17 mouse cellular contexts compared by ENCODE assay signal in the genomic region with DNA sequence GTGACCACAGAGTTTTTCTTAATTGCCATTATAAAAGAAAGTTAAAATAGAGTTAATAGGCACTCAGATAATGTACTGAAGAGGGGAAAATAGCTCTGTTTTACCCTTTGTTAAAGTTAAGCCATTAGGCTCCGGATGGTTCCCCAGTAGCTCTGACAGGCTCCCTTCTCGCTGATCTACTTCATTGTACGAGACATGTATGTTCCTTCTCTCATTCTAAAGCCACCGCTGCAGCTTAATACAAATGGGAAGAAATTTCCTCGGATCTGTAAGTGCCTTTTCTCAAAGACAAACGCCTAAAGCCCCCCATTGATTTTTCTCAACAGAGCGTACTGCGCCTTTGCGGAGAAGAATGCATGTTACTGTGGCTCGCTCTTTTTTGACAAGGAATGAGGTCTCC.
DNase-seq lines count a peak whose midpoint lies in the region; ATAC-seq lines count a peak whose summit lies in the region.
"Had no signal": no experiment of that assay in that cellular context is flagged by ENCODE, and none has a peak within 500 bp of the region (broad histone marks: within the 10 kb centered on the region; RNA-seq: fewer than 3 reads in every experiment).

No protein-coding gene starts in this region.

- H3K27ac ChIP-seq in forebrain, embryonic 12.5 days: 0 out of 2 replicates have a peak overlapping the region, but pooled peaks have one; percentile 14
- H3K27ac ChIP-seq in forebrain, embryonic 15.5 days (replicated peaks): no peak overlapping the region
- no peak overlapping the region for H3K27ac ChIP-seq in forebrain, embryonic 13.5 days
- H3K27ac ChIP-seq in hindbrain, embryonic 15.5 days (replicated peaks): no peak overlapping the region
- no peak overlapping the region for H3K27ac ChIP-seq in midbrain, embryonic 16.5 days (ENCODE audit: low read length)
- H3K27ac ChIP-seq: embryonic facial prominence, embryonic 13.5 days; liver, embryonic 15.5 days; macrophage; neural tube, embryonic 12.5 days had no signal

- no peaks in the 10 kb centered on the region; the same call in 1 of the 2 replicates for H3K27me3 ChIP-seq in forebrain, embryonic 12.5 days
- no peaks in the 10 kb centered on the region for H3K27me3 ChIP-seq in forebrain, embryonic 15.5 days
- H3K27me3 ChIP-seq in forebrain, embryonic 13.5 days: no peaks in the 10 kb centered on the region
- no peaks in the 10 kb centered on the region for H3K27me3 ChIP-seq in hindbrain, embryonic 15.5 days
- H3K27me3 ChIP-seq in midbrain, embryonic 16.5 days (ENCODE audit: control insufficient read depth, insufficient read depth, low read depth, low read length): no peaks in the 10 kb centered on the region
- H3K27me3 ChIP-seq: embryonic facial prominence, embryonic 13.5 days; liver, embryonic 15.5 days; neural tube, embryonic 12.5 days had no signal

- no peak for DNase-seq in frontal cortex, postnatal 36 days (ENCODE audit: low spot score in 2 of 2)
- DNase-seq in right cerebral cortex, postnatal 25 days: no peak
- DNase-seq: adrenal gland, postnatal 36 days; cerebellum, adult 18-20 months; gastrocnemius, postnatal 36 days; kidney, adult 11 months; right cerebral cortex, postnatal 14 days; thymus, postnatal 36 days had no signal

- no peak overlapping the region for H3K4me3 ChIP-seq in forebrain, embryonic 12.5 days (replicated peaks)
- no peak overlapping the region for H3K4me3 ChIP-seq in forebrain, embryonic 15.5 days
- H3K4me3 ChIP-seq in forebrain, embryonic 13.5 days: no peak overlapping the region
- H3K4me3 ChIP-seq in hindbrain, embryonic 15.5 days: no peak overlapping the region
- no peak overlapping the region for H3K4me3 ChIP-seq in midbrain, embryonic 16.5 days (ENCODE audit: low read depth, low read length)
- H3K4me3 ChIP-seq: embryonic facial prominence, embryonic 13.5 days; liver, embryonic 15.5 days; neural tube, embryonic 12.5 days had no signal

- peaks cover 11% of the 10 kb centered on the region; the same call in 1 of the 2 replicates for H3K4me1 ChIP-seq in forebrain, embryonic 12.5 days
- H3K4me1 ChIP-seq in forebrain, embryonic 15.5 days: peaks cover 9% of the 10 kb centered on the region; the same call in 1 of the 2 replicates
- H3K4me1 ChIP-seq in forebrain, embryonic 13.5 days: peaks cover 14% of the 10 kb centered on the region
- H3K4me1 ChIP-seq in hindbrain, embryonic 15.5 days (replicated peaks): peaks cover 5% of the 10 kb centered on the region; the same call in 1 of the 2 replicates
- peaks cover 9% of the 10 kb centered on the region for H3K4me1 ChIP-seq in midbrain, embryonic 16.5 days (ENCODE audit: control insufficient read depth, insufficient read depth, low read length)
- H3K4me1 ChIP-seq: embryonic facial prominence, embryonic 13.5 days; liver, embryonic 15.5 days; neural tube, embryonic 12.5 days had no signal

- ATAC-seq in forebrain, embryonic 12.5 days (ENCODE audit: low FRiP score): peak; percentile 55; the same call in 1 of the 2 replicates
- no peak; the same call in 1 of the 2 replicates for ATAC-seq in forebrain, embryonic 15.5 days (replicated peaks)
- ATAC-seq in forebrain, embryonic 13.5 days: peak; percentile 53; the same call in 1 of the 2 replicates
- no peak for ATAC-seq in hindbrain, embryonic 15.5 days (ENCODE audit: low FRiP score, low read depth)
- no peak; the same call in 1 of the 2 replicates for ATAC-seq in midbrain, embryonic 16.5 days

- H3K9ac ChIP-seq in forebrain, embryonic 12.5 days: no peak overlapping the region
- H3K9ac ChIP-seq in forebrain, embryonic 15.5 days (replicated peaks): no peak overlapping the region
- no peak overlapping the region for H3K9ac ChIP-seq in forebrain, embryonic 13.5 days
- 0 out of 2 replicates have a peak overlapping the region, but pooled peaks have one; percentile 10 for H3K9ac ChIP-seq in hindbrain, embryonic 15.5 days
- H3K9ac ChIP-seq in midbrain, embryonic 16.5 days (ENCODE audit: low read depth, low read length): no peak overlapping the region
- H3K9ac ChIP-seq: embryonic facial prominence, embryonic 13.5 days; liver, embryonic 15.5 days; neural tube, embryonic 12.5 days had no signal

- 14% methylated on average over 10 of the region's 10 CpGs for whole genome bisulfite sequencing in forebrain, embryonic 12.5 days
- WGBS in forebrain, embryonic 15.5 days: 11% methylated on average over 10 of the region's 10 CpGs
- 8% methylated on average over 10 of the region's 10 CpGs for WGBS in forebrain, embryonic 13.5 days
- 18% methylated on average over 10 of the region's 10 CpGs for WGBS in hindbrain, embryonic 15.5 days
- 10% methylated on average over 10 of the region's 10 CpGs for WGBS in midbrain, embryonic 16.5 days

- H3K4me2 ChIP-seq in forebrain, embryonic 12.5 days: peak overlapping the region; percentile 8
- H3K4me2 ChIP-seq in forebrain, embryonic 15.5 days (replicated peaks): no peak overlapping the region
- peak overlapping the region; percentile 20 for H3K4me2 ChIP-seq in forebrain, embryonic 13.5 days
- peak overlapping the region; percentile 30 for H3K4me2 ChIP-seq in hindbrain, embryonic 15.5 days
- peak overlapping the region; percentile 16 for H3K4me2 ChIP-seq in midbrain, embryonic 16.5 days (ENCODE audit: low read length)
- H3K4me2 ChIP-seq: embryonic facial prominence, embryonic 13.5 days; liver, embryonic 15.5 days; neural tube, embryonic 12.5 days had no signal

- no peaks in the 10 kb centered on the region for H3K36me3 ChIP-seq in forebrain, embryonic 12.5 days (replicated peaks)
- H3K36me3 ChIP-seq in forebrain, embryonic 15.5 days: no peaks in the 10 kb centered on the region
- no peaks in the 10 kb centered on the region for H3K36me3 ChIP-seq in forebrain, embryonic 13.5 days (ENCODE audit: poor library complexity, severe bottlenecking)
- no peaks in the 10 kb centered on the region for H3K36me3 ChIP-seq in hindbrain, embryonic 15.5 days
- no peaks in the 10 kb centered on the region for H3K36me3 ChIP-seq in midbrain, embryonic 16.5 days (ENCODE audit: control insufficient read depth, insufficient read depth, low read length)
- H3K36me3 ChIP-seq: embryonic facial prominence, embryonic 13.5 days; liver, embryonic 15.5 days; neural tube, embryonic 12.5 days had no signal

- no peaks in the 10 kb centered on the region for H3K9me3 ChIP-seq in forebrain, embryonic 12.5 days
- H3K9me3 ChIP-seq in forebrain, embryonic 15.5 days: no peaks in the 10 kb centered on the region
- no peaks in the 10 kb centered on the region for H3K9me3 ChIP-seq in forebrain, embryonic 13.5 days (replicated peaks)
- no peaks in the 10 kb centered on the region for H3K9me3 ChIP-seq in hindbrain, embryonic 15.5 days
- no peaks in the 10 kb centered on the region for H3K9me3 ChIP-seq in midbrain, embryonic 16.5 days (replicated peaks; ENCODE audit: control insufficient read depth, low read length, poor library complexity, severe bottlenecking)
- H3K9me3 ChIP-seq: embryonic facial prominence, embryonic 13.5 days; liver, embryonic 15.5 days; neural tube, embryonic 12.5 days had no signal

Comparison
In these comparisons a context has a peak if more than half of its experiments do, and no peak if none do; other contexts are left out.
1. ATAC-seq: peak in forebrain, embryonic 12.5 days (single experiment) and forebrain, embryonic 13.5 days (single experiment); none in forebrain, embryonic 15.5 days (single experiment), hindbrain, embryonic 15.5 days (single experiment) and midbrain, embryonic 16.5 days (single experiment).